Mouse (Mus musculus) thymus, postnatal 0 days (tissue): ENCODE measurements around the gene Ankrd33. TPM values are rescaled to one million over a fixed set of nuclear protein-coding genes. Genes with fewer than 3 reads are reported as not detected.
A peak's percentile ranks its signal among the peaks of the same experiment; 100 is the strongest.

Source experiments
- DNase-seq: peaks from one replicate; pipeline ENCODE4 v3.0.0-alpha.2; 2015; ENCODE audit warnings: low spot score
- polyA plus RNA-seq: library from polyadenylated mRNA; unstranded; fragments of >200 nt; fragmentation: Nextera tagmentation; extraction: Ambion mirVana; gene quantifications from 2 replicates; pipeline ENCODE4 v1.2.1, GENCODE M21; 2015

The Ankrd33 gene
- polyA plus RNA-seq, 1 experiment from 2014 or later = not detected

DNA sequence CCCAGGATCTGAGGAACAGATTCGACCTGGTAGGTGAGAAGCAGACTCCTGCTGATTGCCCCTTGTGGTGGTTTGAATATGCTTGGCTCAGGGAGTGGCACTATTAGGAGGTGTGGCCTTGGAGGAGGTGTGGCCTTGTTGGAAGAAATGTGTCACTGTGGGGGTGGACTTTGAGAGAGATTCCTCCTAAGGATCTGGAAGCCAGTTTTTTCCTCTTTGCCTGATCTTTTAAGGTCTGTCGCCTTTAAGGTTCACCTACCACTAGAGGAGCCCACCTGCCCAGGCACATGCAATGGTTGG is 6.7 kb downstream of the Ankrd33 start:
- DNase-seq = no peak

DNA sequence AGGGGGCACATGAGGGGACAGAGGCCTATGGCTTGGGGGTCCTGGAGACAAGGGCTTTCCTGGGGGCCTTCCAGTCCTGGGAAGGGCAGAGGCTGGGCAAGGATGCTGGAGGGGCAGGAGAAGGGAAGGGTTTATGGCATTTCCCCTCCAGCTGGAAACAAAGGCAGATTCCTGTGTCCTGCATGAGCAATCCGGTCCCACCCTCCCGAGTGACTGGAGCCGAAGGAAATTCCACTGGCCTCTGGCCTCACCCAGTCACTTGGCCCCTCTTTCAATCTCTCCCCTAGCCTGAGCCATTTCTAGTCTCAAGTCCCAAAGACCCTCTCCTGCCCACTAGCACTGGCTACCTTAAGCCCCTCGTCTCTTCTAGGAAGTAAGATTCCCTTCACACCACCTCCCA is 7.6 kb downstream of the Ankrd33 start:
- no peak for DNase-seq

GRCm38 (mm10) chr15:101125561-101125960 is 10.0 kb downstream of the Ankrd33 start:
- no peak for DNase-seq

DNA sequence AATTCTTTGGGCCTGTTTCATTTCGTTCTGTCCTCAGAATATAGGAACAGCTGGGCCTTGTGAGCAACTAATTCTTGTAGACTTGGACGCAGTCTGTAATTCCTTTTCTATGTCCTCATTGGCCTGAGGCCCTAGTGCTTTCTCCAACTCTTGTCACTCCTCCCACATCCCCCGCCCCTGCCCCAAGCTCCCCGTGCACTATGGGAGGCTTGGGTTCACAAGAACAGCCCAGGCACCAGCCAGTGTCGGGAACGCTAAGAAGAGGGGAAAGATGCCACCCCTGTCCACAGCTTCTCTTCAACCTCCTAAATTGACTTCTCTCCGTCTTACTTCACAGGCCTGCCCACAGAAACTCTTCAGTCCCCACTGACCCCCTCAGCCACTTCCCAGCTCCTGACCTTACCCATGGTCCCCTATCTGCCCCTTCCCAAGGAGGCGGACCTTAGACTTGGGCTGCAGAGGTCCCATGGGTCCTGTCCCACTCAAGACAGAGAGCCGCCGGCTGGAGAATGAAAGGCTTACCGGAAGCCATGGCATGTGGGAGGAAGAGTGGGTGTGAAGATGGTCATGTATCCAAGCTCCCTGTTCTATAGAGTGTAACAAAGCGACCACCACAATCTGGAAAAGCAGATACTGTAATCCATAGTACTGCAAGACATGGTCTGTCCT is 11.5 kb downstream of the Ankrd33 start:
- DNase-seq = no peak

DNA sequence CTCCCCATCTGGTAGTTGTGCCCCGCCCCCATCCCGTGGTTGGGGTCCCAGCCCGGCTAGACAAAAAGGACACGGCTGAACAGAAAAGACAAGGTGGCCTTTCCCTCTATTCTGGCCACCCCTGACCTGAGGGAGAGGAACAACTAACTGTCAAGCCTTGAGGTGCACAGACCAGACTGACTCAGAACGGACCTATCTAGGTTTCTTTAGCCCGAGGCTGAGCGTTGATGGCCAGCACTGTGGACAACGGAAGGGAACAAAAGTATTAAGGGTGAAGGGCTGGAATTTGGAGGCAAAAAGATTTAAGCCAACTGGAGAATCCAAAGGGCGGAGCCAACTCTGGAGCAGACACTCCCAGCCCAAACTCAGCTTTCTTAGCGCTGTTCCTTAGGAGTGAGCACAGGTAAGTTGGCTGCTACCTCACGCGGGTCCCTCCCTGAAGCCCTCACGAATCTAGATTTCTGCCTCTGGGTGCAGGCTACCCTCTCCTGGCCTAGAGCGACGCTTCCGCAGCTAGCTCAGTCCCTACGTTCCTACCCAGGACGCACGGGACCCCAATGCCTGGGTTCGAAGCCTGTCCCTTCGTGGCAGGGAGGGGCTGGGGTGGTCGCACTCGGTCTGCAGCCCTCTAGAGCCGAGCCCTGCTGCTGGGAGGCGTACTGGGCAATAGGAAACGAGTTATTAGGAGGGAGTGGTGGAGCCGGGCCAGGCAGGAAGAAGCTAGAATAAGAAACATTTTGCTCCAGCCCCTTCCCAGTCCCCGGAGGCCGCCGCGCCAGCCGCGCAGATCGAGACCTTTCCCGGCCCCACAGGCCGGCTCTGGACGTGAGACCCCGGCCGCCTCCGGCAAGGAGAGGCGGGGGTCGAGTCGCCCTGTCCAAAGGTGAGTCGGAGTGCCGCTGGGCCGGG is 12.9 kb downstream of the Ankrd33 start, which contains the start of gene Acvrl1:
Acvrl1 (plus strand) TSS at position 342 of the 909 bp plus-strand sequence.
- no peak for DNase-seq

DNA sequence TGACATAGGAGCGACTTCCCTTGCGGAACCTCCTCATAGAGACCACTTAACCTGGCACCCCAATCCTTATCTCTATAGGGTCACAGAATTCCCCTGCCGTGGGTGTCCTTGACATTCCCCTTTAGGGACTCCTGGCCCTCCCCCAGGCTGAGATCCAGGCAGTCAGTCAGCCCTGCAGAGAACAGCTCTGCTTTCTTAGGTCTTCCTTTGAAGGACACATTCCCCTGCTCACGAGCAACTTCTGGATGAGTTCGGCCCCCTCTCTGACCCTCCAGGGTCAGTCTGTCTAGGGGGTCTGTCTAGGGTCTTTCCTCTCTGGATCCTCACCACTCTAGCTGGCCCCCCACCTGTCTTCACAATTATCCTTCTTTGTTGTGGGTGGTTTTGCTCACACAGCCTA is 13.9 kb downstream of the Ankrd33 start:
- DNase-seq = no peak

- no peak for DNase-seq
Observed at GRCm38 (mm10) chr15:101131498-101131897, 15.9 kb downstream of the Ankrd33 start.

GRCm38 (mm10) chr15:101132041-101132440 is 16.5 kb downstream of the Ankrd33 start:
- DNase-seq = no peak

DNA sequence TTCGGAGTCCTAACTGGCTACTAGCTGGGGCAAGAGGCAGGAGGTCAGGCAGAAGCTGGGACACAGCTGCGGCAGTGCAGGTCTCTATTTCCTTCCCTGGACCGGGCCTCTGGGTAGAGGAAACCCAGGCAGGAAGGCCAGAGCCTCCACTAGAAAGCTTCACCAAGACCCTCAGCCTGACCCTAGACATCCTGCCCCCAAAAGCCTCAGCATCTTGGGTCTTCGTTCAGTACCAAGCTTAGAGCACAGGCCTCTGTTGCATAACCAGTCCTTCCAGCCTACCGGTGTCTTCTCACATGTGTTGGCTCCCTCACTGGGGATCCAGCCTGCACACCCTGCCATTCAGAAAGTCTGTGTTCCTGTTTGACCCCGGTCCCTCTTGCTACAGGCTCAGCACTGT is 17.2 kb downstream of the Ankrd33 start:
- DNase-seq = no peak

GRCm38 (mm10) chr15:101133993-101134704 is 18.6 kb downstream of the Ankrd33 start:
- DNase-seq = peak; percentile 39

- peak; percentile 62 for DNase-seq
Observed at GRCm38 (mm10) chr15:101135405-101135804, 19.9 kb downstream of the Ankrd33 start.

DNA sequence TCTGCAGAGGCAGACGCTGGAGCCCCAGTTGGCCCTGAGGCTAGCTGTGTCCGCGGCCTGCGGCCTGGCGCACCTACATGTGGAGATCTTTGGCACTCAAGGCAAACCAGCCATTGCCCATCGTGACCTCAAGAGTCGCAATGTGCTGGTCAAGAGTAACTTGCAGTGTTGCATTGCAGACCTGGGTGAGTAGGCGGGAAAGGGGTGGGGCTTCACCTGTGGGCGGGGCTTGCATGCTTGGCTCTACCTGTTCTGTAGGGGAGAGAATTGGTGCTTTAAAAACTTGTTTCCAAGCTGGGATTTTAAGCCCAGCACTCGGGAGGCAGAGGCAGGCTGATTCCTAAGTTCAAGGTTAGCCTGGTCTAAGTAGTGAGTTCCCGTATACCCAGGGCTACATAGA is 21.9 kb downstream of the Ankrd33 start:
- DNase-seq = no peak

GRCm38 (mm10) chr15:101138675-101139074 is 23.1 kb downstream of the Ankrd33 start:
- no peak for DNase-seq

GRCm38 (mm10) chr15:101139885-101140284 is 24.3 kb downstream of the Ankrd33 start:
- DNase-seq = no peak

DNA sequence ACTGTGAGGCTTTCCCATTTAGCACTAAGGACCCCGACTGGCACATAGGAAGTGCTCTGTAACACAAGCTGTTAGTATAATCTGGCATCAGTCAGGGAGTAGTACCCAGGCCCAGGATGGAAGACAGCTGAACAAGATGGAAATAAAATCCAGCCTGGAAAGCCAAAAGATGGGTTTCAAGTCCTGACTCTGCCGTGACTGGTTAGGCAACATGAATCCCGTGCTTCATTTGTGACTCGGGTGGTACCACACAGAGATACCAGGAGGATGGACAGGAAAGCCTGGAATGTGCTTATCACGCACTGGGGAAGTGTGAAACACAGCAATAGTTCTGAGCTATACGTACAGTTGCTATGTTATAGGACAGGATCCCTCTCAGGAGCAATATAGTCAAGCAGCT is 25.0 kb downstream of the Ankrd33 start:
- no peak for DNase-seq

DNA sequence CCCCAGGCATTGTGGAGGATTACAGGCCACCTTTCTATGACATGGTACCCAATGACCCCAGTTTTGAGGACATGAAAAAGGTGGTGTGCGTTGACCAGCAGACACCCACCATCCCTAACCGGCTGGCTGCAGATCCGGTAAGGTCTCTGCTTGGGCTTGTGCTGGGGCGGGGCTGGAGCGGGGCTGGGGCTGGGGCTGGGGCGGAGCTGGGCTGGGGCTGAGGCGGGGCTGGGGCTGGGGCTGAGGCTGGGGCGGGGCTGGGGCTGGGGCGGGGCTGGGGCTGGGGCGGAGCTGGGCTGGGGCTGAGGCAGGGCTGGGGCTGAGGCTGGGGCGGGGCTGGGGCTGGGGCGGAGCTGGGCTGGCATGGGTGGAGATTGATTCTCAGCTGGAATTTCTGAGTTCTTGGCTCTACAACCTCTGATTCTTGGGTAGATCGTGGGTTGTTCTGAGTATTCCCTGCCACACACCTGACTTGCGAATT is 25.5 kb downstream of the Ankrd33 start:
- peak; percentile 49 for DNase-seq

GRCm38 (mm10) chr15:101142672-101143071 is 27.1 kb downstream of the Ankrd33 start:
- no peak for DNase-seq

- DNase-seq = no peak
Observed at GRCm38 (mm10) chr15:101143494-101143893, 27.9 kb downstream of the Ankrd33 start.

GRCm38 (mm10) chr15:101144176-101144575 is 28.6 kb downstream of the Ankrd33 start:
- no peak for DNase-seq

DNA sequence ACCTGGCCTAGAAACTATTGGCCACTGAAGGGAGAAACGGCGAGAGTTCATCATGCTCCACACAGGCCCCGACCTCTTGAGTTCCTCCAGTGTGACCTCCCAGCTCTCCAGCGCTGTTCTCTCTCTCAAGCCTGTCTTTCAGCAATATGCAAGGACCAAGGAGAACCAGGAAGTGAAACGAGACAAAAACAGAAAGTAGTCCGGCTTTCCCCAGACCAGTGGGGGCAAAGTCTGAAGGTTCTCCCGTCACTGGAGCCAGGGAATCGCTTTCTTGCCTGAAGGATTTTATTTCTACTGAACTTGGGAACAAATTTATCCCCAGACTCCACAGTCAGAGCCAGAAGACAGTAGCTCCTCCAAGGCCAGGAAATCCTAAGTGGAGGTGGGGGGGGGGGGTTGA is 29.2 kb downstream of the Ankrd33 start:
- DNase-seq = no peak

DNA sequence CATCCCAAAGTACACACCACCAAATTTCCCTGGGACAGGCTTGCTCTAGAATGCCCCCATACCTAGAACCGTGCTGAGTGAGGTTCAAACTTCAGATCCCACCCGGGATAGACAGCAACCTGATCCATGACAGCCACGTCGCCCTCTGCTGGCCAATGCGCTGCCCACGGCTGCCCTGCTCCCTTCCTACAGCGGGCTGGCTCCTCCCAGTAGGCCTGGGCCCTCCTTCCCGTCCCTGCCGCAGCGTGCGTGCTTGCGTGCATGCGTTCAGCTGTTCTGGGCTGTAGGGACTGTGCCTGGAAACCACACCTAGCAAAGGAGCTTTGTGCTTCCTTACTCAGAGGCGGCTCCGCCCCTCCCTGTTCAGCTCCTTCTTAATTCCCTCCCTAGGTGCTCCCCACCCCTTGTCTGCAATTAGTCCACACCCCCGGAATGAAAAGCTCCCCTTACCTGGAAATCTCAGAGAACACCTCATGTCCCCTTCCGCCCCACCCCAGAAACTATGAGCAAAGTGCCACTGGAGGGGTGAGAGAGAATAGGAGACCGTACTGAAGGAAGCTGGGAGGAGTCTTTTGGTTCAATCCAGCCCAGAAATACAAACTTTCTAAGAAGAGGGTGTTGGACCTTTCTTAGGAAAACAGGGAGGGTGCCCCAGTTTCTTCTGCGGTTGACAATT is 30.0 kb downstream of the Ankrd33 start:
- peak; percentile 93 for DNase-seq
